Mouse (Mus musculus) 3134 (cell line): ENCODE results near the gene Cds1.

Experiments
- DNase-seq: peaks from one replicate; pipeline ENCODE4 v3.0.0-alpha.2; 2011; ENCODE audit warnings: low spot score; ENCODE audit not compliant: insufficient read length; ENCODE audit errors: extremely low read depth

The Cds1 gene

DNA sequence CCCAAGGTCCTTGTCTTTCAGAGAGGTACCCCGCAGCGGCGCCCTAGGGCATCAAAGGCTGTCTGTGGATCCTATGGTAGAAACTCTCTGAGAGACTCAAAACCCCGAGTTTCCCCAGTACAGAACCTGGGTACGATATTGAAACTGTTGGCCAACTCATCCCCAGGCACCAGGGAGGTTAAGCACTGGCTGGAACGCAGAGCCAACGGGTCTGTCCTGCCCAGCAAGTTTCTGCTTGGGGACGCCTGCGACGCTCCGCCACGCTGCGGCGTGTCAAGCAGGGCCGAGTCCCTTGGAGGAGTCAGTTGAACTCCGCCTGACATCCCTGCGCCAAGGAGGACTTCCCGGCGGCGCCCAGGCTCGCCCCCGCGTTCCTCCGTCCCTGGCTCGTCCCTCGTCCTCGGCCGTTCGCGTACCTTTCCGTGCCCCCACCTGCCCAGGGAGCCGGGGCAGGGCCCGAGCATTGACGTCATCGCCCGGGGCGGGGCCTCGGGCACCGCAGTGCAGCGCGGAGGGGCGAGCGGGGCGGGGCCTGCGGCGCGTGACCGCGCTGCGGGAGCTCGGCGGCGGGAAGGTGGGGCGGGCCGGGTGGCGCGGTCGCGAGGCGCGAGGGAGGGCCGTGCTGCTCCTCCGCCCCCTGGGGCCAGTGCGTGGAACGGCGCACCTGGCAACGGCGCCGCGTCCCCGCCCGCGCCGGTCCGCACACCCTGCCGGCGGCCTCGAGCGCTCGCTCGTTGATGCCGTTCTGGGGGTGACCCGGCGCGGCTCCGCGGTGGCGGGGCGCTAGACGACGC lies at the start of gene Cds1:
Cds1 (plus strand) TSS at position 577 of the 794 bp plus-strand sequence.
- DNase-seq = no peak

- DNase-seq = no peak
Observed at GRCm38 (mm10) chr5:101724216-101724615, 40.7 kb upstream of the Cds1 start.

GRCm38 (mm10) chr5:101724756-101725155 lies 40.2 kb upstream of the Cds1 start:
- DNase-seq = no peak

GRCm38 (mm10) chr5:101725703-101726102 lies 39.2 kb upstream of the Cds1 start:
- no peak for DNase-seq

DNA sequence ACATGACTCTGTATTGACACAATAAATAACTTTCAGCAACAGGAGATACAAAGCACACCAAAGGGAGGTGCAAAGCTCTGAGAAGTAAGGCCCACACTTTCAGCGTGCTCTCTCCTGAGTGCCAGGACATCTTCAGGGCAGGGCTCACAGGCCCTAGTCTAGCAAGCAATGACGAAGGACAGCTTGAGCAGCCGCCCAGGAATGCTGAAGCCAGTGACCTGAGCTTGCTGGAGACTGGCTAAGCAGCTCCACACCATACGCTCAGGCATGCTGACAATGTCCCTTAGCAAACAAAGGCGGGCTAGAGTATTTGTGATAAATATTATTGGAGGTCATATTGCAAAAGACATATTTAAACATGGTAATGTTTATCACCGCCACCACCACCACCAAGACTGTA lies 38.6 kb upstream of the Cds1 start:
- no peak for DNase-seq

DNA sequence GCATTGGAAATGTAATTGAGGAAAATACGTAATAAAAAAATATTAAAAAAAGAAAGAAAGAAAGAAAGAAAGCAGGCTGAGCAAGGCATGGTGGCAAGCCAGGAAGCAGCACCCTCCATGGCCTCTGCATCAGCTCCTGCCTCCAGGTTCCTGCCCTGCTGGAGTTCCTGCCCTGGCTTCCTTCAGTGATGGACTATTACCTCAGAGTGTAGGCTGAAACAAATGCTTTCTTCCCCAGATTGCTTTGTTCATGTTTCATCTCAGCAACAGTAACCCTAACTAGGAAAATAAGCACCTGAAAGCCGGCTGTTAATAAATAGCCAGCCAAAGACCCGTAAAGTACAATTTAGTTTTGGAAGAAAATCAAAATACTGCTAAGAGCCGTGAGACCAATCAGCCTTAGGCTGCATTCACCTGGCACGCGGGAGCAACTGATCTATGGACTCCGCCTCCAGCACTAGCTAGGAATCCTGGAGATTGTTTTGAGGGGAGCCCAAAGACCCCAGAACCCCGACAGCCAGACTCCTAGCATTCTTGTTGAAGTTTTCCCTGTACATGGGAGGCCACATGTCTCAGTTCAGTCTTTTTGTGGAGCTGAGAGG lies 36.5 kb upstream of the Cds1 start:
- DNase-seq = no peak

DNA sequence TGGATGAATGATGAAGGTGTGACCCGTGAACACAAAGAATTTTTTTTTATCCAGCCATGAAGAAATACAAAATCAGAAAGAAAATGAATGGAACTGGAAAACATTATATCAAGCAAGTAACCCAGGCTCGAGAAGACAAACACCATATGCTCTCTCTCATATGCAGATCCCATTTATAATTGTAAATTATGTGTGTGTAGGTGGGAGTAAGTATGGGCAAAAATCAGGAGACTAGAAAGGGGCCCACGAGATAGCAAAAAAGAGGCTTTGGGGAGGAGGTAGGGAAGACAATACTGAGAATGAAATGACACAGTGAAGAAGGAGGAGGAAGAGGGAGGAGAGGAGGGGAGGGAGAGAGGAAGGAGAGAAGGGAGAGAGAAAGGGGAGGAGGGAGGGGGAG lies 27.6 kb upstream of the Cds1 start:
- no peak for DNase-seq

DNA sequence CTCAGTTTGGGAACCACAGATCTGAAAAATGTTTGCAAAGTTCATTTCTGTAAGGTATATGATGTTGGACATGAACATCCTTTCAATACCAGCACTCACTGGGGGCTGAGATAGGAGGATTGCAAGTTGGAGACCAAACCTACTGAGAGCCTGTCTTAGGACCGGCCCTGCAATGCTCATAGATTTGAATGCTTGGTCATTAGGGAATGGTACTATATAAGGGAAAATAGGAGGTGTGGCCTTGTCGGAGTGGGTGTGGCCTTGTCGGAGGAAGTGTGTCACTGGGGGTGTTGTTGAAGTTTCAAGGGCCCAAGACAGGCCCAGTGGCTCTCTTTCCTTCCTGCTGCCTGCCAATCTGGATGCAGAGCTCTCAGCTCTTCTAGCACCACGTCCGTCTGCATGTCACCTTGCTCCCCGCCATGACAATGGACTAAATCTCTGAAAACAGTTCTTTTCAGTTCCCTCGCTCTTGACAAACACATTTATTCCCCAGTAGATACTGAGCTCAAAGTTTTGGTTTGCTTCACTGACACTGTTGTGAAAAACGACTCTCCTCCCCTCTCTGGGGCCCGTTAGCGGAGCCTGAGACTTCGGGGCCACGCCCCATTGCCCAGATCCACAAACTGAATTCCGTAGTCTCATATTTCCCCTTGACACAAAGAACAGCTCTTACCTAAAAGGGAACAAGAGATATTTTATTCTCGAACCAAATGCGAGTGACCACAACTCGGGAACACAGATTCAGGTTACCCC lies 24.3 kb upstream of the Cds1 start:
- no peak for DNase-seq

GRCm38 (mm10) chr5:101741224-101741591 lies 23.7 kb upstream of the Cds1 start:
- DNase-seq = no peak

- no peak for DNase-seq
Observed at GRCm38 (mm10) chr5:101742014-101742413, 22.9 kb upstream of the Cds1 start.

GRCm38 (mm10) chr5:101742425-101742824 lies 22.5 kb upstream of the Cds1 start:
- DNase-seq = no peak

- no peak for DNase-seq
Observed at GRCm38 (mm10) chr5:101744886-101745285, 20.0 kb upstream of the Cds1 start.

DNA sequence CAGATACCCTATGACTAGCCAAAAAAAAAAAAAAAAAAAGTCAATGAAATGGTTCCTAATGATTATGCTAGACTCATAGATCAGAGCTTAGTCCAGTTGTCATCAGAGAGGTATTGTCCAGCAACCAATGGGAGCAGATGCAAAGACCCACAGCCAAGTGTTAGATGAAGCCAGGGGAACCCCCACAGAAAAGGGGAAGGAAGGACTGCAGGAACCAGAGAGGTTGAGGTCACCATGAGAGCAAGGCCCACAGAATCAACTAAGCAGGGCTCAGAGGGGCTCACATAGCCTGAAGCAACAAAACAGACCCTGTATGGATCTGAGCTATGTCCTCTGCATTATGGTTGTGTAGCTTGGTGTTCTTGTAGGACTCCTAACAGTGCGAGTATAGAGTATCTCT lies 11.2 kb upstream of the Cds1 start:
- no peak for DNase-seq

DNA sequence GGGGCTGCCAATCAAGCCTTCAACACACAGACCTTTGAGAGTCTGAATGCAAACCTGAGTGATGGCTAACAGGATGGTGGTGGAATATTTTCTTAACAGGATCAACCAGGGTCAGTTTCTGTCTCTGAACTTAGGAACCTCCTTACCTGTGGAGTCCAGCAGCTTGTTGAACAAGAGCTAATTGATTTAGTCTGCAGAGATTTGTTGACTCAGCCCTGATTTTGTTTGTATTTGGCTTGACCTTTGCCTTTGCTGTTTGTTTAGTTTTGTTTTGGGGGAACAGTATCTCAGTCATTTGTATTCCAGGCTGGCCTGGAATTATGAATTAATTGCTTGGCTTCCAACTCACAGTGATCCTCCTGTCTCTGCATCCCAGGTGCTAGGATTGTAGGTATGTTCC lies 7.3 kb upstream of the Cds1 start:
- DNase-seq = no peak

DNA sequence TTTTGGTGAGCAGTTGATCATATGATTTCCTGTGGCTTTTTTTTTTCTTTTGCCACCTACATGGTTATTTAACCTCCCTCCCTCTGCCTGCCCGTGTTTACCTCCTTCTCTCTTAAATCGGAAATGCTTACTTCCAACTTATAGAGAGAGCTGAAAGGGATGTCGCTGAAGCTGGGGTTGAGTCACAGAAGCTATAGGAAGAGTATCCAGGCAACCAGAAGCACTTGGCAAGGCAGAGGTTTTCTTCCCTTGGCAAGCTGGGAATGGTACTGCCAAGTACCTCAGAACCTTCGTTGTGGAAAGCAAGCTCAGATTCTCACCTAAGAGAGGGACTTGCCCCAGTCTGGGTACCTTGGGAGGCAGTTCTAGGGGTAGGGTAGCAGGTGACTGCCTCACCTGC lies 3.2 kb upstream of the Cds1 start:
- no peak for DNase-seq

- no peak for DNase-seq
Observed at GRCm38 (mm10) chr5:101763571-101763970, 1.4 kb upstream of the Cds1 start.

- DNase-seq = no peak
Observed at GRCm38 (mm10) chr5:101765390-101765901, 516 bp downstream of the Cds1 start.

DNA sequence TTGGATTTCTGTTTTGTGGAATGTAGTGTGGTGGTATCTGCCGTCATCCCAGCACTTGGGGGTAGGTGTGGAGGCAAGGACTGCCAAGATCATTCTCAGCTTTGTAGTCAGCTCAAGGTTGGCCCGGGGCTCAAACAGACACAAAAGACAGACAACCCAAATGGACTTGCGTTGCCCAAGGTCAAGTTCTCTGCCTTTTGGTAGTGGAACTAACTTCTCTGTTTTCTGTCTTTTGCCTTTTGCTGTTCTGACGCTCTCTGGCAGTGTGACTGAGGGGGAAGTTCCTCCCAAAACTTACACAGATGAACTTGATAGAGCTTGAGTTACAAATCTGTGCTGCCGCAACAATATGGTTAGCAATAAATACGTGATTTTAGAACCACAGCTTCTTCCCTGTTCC lies 1.3 kb downstream of the Cds1 start:
- no peak for DNase-seq

DNA sequence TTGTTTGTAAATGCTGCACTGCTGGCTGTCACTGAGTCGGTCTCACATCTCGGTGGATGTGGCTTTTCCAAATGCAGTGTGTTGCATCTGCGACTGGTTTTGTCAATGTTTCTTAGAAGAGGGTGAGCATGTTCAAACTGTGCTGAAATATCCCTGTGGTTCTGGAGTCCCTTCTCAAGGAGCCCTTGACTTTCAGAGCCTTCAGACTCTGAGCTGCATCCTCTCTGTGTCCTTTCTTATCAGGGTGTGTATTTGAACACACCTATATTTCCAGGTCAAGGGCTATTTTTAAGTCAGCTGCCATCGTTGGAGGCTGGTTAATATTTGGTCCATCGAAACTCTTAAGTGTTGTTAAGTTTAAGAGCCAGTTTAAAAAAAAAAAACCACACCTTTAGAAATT lies 2.2 kb downstream of the Cds1 start:
- no peak for DNase-seq

DNA sequence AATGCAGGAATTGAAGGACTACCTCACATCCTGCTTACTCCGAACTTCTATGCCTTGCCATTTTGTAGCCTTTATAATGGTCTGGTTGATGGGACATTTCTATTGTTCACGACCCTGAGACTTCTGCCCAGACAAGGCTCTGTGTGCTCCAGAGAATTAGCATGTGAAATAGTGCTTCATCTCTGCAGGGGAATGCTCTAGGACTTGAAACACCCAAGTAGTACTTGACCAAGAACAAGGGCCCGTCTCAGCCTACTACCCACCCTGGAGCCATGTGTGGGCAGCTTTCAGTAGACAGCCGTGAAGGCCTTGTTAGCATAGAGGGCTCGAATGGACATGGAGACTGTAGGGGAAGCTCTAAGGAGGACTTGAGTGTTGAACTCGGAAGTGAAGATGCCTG lies 2.6 kb downstream of the Cds1 start:
- no peak for DNase-seq

GRCm38 (mm10) chr5:101768558-101768957 lies 3.6 kb downstream of the Cds1 start:
- DNase-seq = no peak

GRCm38 (mm10) chr5:101772621-101773020 lies 7.7 kb downstream of the Cds1 start:
- no peak for DNase-seq
